Mouse (Mus musculus) liver, embryonic 14 days (tissue): ENCODE data around the gene Hist1h3b. TPM values are rescaled to one million over a fixed set of nuclear protein-coding genes. Genes with fewer than 3 reads are reported as not detected.

ENCODE experiments used
- polyA plus RNA-seq: library from polyadenylated mRNA; depleted of rRNA; stranded (reverse); fragments of >200 nt; gene quantifications from 2 replicates; pipeline ENCODE4 v1.2.3, GENCODE M21; 2012; rRNA removed

Gene Hist1h3b
- polyA plus RNA-seq, result 36.3 and 37.0 TPM in 2 replicates

DNA sequence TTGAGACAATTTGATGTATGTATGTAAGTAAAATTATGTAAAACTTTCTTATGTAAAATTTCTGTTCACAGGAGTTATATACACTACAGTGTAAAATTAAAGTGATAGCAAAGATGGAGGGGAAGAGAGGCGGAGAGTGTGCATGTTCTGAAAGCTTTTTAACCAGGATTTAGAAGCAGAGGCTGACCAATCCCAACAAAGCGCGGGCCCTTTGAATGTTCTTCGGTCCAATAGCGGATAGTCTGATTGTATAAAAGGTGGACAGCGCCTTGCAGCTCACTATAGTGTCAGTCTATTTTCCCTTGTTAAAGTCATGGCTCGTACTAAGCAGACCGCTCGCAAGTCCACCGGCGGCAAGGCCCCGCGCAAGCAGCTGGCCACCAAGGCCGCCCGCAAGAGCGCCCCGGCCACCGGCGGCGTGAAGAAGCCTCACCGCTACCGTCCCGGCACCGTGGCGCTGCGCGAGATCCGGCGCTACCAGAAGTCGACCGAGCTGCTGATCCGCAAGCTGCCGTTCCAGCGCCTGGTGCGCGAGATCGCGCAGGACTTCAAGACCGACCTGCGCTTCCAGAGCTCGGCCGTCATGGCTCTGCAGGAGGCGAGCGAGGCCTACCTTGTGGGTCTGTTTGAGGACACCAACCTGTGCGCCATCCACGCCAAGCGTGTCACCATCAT, at the start of gene Hist1h3b:
Gene Hist1h3b, plus strand, starts transcription at position 201 of the 675 bp plus-strand sequence.

GRCm38 (mm10) chr13:23710374-23711089, 41.5 kb upstream of the Hist1h3b start, which contains the start of gene Hfe:
TSS of gene Hfe (minus strand) at chr13:23710854.

DNA sequence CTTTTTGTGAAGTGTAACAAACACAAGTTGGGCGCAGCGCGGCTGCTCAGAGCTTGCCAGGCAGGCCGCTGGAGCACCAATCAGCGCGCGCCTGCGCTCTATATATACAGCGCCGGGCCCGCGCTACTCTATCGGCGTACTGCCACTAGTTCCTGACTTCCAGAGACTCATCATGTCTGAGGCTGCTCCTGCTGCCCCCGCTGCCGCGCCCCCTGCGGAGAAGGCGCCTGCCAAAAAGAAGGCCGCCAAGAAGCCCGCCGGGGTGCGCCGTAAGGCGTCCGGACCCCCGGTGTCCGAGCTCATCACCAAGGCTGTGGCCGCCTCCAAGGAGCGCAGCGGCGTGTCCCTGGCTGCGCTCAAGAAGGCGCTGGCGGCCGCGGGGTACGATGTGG, 13.4 kb upstream of the Hist1h3b start, which contains the start of gene Hist1h1c:
Gene Hist1h1c, plus strand, starts transcription at position 132 of the 392 bp plus-strand sequence.

GRCm38 (mm10) chr13:23745381-23746161, 6.5 kb upstream of the Hist1h3b start, which contains the start of gene Hist1h3c:
TSS of gene Hist1h3c (minus strand) at chr13:23745602.

GRCm38 (mm10) chr13:23746201-23747080, 5.6 kb upstream of the Hist1h3b start, which contains the start of gene Hist1h2bb:
TSS of gene Hist1h2bb (plus strand) at chr13:23746734.

GRCm38 (mm10) chr13:23750839-23751477, 1.1 kb upstream of the Hist1h3b start, which contains the start of gene Hist1h2ab:
TSS of gene Hist1h2ab (plus strand) at chr13:23751126.

GRCm38 (mm10) chr13:23756790-23757189, 4.7 kb downstream of the Hist1h3b start, which contains the start of gene Hist1h4b:
TSS of gene Hist1h4b (plus strand) at chr13:23757013.

DNA sequence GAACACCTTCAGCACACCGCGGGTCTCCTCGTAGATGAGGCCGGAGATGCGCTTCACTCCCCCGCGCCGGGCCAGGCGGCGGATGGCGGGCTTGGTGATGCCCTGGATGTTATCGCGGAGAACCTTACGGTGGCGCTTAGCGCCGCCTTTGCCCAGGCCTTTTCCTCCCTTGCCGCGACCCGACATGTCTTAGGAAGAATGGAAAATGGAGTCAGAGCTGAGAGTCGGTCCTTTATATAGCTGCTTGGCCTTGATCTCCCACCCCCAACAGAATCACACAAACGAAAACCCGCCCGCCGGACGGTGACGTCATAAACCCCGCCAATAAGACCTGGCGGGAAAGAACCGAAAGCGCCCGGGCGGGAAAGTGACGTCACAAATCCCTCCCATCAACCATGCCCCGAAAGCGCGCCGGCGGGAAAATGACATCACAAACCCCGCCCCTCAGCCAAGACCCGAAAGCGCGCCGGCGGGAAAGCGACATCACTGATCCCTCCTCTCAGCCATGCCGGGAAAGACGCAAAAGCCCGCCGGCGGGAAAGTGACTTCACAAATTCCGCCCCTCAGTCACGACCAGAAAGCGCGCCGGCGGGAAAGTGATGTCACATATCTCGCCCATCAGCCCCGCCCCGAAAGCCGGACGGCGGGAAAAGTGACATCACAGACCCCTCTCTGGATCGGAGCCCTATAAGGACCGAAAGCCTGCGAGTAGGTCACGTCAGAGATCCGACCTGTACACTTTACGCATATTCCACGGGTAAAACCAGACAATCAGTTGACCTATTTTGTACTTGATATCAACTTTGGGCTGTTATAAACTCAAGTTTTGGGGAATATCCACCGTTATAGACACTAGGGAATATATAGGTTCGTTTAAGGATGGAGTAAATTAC, 9.2 kb downstream of the Hist1h3b start, which contains the start of gene Hist1h4a:
Gene Hist1h4a, minus strand, starts transcription at position 259 of the 893 bp plus-strand sequence.

DNA sequence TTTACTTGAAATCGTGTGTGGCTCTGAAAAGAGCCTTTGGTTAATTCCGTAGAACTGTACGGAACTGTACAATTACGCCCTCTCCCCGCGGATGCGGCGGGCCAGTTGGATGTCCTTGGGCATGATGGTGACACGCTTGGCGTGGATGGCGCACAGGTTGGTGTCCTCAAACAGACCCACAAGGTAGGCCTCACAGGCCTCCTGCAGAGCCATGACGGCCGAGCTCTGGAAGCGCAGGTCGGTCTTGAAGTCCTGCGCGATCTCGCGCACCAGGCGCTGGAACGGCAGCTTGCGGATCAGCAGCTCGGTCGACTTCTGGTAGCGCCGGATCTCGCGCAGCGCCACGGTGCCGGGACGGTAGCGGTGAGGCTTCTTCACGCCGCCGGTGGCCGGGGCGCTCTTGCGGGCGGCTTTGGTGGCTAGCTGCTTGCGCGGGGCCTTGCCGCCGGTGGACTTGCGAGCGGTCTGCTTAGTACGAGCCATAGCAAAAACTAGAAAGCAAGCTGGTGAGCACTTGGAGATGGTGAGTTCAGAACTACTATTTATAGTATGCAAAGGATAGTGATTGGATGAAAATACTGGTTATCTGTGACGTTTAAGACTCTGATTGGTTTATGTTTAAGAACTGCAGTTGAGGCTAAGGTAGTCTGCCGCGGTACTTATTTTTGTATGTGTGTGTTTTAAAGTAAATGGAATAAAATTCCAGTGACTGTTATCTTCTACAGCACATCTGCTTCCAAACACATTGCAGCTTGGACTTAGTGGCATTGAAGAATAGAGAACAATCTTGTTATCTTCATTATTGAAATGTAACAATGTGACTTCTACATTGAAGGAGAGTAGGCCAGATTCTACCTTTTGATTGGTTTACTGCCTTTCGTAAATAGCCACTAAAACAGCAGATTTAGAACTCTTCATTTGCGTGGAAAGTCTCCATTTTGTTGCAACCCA, 10.1 kb downstream of the Hist1h3b start, which contains the start of gene Hist1h3a:
Gene Hist1h3a, minus strand, starts transcription at position 516 of the 951 bp plus-strand sequence.

GRCm38 (mm10) chr13:23763586-23764323, 11.7 kb downstream of the Hist1h3b start, which contains the start of gene Hist1h1a:
TSS of gene Hist1h1a (plus strand) at chr13:23763666.

DNA sequence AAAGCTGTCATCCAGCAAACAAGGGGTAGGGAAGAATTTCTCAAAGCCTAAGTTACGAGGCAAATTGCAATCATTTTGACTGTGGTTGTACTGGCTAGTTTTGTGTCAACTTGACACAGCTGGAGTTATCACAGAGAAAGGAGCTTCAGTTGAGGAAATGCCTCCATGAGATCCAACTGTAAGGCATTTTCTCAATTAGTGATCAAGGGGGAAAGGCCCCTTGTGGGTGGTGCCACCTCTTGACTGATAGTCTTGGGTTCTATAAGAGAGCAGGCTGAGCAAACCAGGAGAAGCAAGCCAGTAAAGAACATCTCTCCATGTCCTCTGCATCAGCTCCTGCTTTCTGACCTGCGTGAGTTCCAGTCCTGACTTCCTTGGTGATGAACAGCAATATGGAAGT, 17.5 kb downstream of the Hist1h3b start, which contains the start of gene Trim38:
Gene Trim38, plus strand, starts transcription at position 301 of the 400 bp plus-strand sequence.

Other genes with a start within 250 kb of the Hist1h3b start
- gene Hist1h4h, start 221.2 kb upstream of the Hist1h3b start, polyA plus RNA-seq, result 20.0 and 22.7 TPM in 2 replicates
- 254 and 365 TPM in 2 replicates for gene Hist1h2af, start 218.4 kb upstream of the Hist1h3b start, polyA plus RNA-seq
- 40.7 and 47.0 TPM in 2 replicates for gene Hist1h3g, start 216.8 kb upstream of the Hist1h3b start, polyA plus RNA-seq
- gene Hist1h2bh, start 208.9 kb upstream of the Hist1h3b start, polyA plus RNA-seq, result 6.3 and 6.5 TPM in 2 replicates
- 4.4 and 4.5 TPM in 2 replicates for gene Hist1h3f, start 208.2 kb upstream of the Hist1h3b start, polyA plus RNA-seq
- gene Hist1h4f, start 200.6 kb upstream of the Hist1h3b start, polyA plus RNA-seq, result 19.0 and 21.1 TPM in 2 replicates
- gene Hist1h1d, start 199.0 kb upstream of the Hist1h3b start, polyA plus RNA-seq, result 0.66 and 0.96 TPM in 2 replicates
- 24.2 and 24.8 TPM in 2 replicates for gene Hist1h3e, start 189.9 kb upstream of the Hist1h3b start, polyA plus RNA-seq
- gene Hist1h2ae, start 181.0 kb upstream of the Hist1h3b start, polyA plus RNA-seq, result 11.7 and 13.2 TPM in 2 replicates
- gene Hist1h2bg, start 180.9 kb upstream of the Hist1h3b start, polyA plus RNA-seq, result 35.1 and 41.0 TPM in 2 replicates
- 12.1 and 12.6 TPM in 2 replicates for gene Hist1h2bf, start 178.1 kb upstream of the Hist1h3b start, polyA plus RNA-seq
- 8.7 and 8.8 TPM in 2 replicates for gene Hist1h2ad, start 177.9 kb upstream of the Hist1h3b start, polyA plus RNA-seq
- gene Hist1h3d, start 176.5 kb upstream of the Hist1h3b start, polyA plus RNA-seq, result 19.8 and 22.5 TPM in 2 replicates
- 7.9 and 8.2 TPM in 2 replicates for gene Hist1h4d, start 170.7 kb upstream of the Hist1h3b start, polyA plus RNA-seq
- 2.9 and 3.1 TPM in 2 replicates for gene Hist1h2be, start 131.1 kb upstream of the Hist1h3b start, polyA plus RNA-seq
- 7.8 and 10.5 TPM in 2 replicates for gene Hist1h1e, start 129.7 kb upstream of the Hist1h3b start, polyA plus RNA-seq
- gene Hist1h2ac, start 68.3 kb upstream of the Hist1h3b start, polyA plus RNA-seq, result 1.2 and 1.3 TPM in 2 replicates
- 75.9 and 78.5 TPM in 2 replicates for gene Hist1h2bc, start 68.1 kb upstream of the Hist1h3b start, polyA plus RNA-seq
- 0.13 TPM in 1 of 2 replicates, not detected in the other for gene Hist1h1t, start 56.5 kb upstream of the Hist1h3b start, polyA plus RNA-seq
- 5.9 TPM in 2 replicates for gene Hist1h4c, start 53.8 kb upstream of the Hist1h3b start, polyA plus RNA-seq
- gene Hfe, start 41.4 kb upstream of the Hist1h3b start, polyA plus RNA-seq, result 2.5 and 4.1 TPM in 2 replicates
- gene Hist1h1c, start 13.5 kb upstream of the Hist1h3b start, polyA plus RNA-seq, result 41.5 and 49.3 TPM in 2 replicates
- gene Hist1h3c, start 6.7 kb upstream of the Hist1h3b start, polyA plus RNA-seq, result 38.4 and 43.0 TPM in 2 replicates
- 15.4 and 18.8 TPM in 2 replicates for gene Hist1h2bb, start 5.5 kb upstream of the Hist1h3b start, polyA plus RNA-seq
- 38.0 and 42.8 TPM in 2 replicates for gene Hist1h2ab, start 1.1 kb upstream of the Hist1h3b start, polyA plus RNA-seq
- gene Hist1h4b, start 4.7 kb downstream of the Hist1h3b start, polyA plus RNA-seq, result 20.1 and 25.1 TPM in 2 replicates
- gene Hist1h4a, start 9.0 kb downstream of the Hist1h3b start, polyA plus RNA-seq, result 10.7 and 12.1 TPM in 2 replicates
- gene Hist1h3a, start 10.1 kb downstream of the Hist1h3b start, polyA plus RNA-seq, result 32.0 and 44.7 TPM in 2 replicates
- 13.8 and 15.6 TPM in 2 replicates for gene Hist1h1a, start 11.4 kb downstream of the Hist1h3b start, polyA plus RNA-seq
- gene Trim38, start 17.6 kb downstream of the Hist1h3b start, polyA plus RNA-seq, result 0.01 and 0.02 TPM in 2 replicates
- gene Slc17a2, start 54.7 kb downstream of the Hist1h3b start, polyA plus RNA-seq, result 0.92 and 1.1 TPM in 2 replicates
- gene Slc17a3, start 87.2 kb downstream of the Hist1h3b start, polyA plus RNA-seq, result 2.9 and 3.4 TPM in 2 replicates
- gene Slc17a1, start 115.5 kb downstream of the Hist1h3b start, polyA plus RNA-seq, result 0.07 and 0.14 TPM in 2 replicates
- 0.03 and 0.05 TPM in 2 replicates for gene Slc17a4, start 162.7 kb downstream of the Hist1h3b start, polyA plus RNA-seq
- not detected in 2 replicates for gene Hist1h2ba, start 181.9 kb downstream of the Hist1h3b start, polyA plus RNA-seq
- gene Hist1h2aa, start 182.2 kb downstream of the Hist1h3b start, polyA plus RNA-seq, result not detected in 2 replicates
- gene Scgn, start 238.9 kb downstream of the Hist1h3b start, polyA plus RNA-seq, result not detected in 2 replicates